Mouse (Mus musculus): ENCODE results near the gene Ajm1.

DNA sequence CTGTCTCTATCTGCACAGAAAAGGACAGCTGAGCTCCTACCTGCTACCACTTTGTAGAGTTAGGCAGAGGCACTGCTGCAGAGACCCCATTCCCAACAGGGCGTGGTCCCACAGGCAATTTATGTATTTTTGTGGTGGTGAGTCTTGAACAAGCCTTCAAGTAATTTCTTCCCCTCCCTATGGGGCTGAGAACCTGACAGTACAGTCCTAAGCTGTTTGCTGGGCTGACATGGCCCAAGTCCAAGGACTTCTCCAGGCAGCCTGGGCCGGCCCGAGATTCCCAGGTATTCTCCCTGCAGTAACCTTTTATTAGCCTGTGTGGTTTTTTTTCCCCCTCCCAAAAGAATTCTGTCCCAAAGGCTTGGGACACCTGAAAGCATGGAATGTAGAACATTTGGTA lies 2.6 kb upstream of the Ajm1 start:
- TF ChIP-seq CTCF (IDR thresholded peaks at IDR 0.05; ENCODE audit: low read depth, low read length) (no peak), TAL1 (conservative IDR thresholded peaks at IDR 0.05; ENCODE audit: low read depth, low read length) (no peak), GATA1 (IDR thresholded peaks at IDR 0.05; ENCODE audit: borderline replicate concordance, low read length) (no peak), POLR2AphosphoS5 (IDR thresholded peaks at IDR 0.05; ENCODE audit: insufficient replicate concordance, low read depth, low read length) (no peak), GATA2 (IDR thresholded peaks at IDR 0.05; ENCODE audit: borderline replicate concordance, low read depth, low read length) (no peak)

Measured in G1E (cell line).